In the genomic region with DNA sequence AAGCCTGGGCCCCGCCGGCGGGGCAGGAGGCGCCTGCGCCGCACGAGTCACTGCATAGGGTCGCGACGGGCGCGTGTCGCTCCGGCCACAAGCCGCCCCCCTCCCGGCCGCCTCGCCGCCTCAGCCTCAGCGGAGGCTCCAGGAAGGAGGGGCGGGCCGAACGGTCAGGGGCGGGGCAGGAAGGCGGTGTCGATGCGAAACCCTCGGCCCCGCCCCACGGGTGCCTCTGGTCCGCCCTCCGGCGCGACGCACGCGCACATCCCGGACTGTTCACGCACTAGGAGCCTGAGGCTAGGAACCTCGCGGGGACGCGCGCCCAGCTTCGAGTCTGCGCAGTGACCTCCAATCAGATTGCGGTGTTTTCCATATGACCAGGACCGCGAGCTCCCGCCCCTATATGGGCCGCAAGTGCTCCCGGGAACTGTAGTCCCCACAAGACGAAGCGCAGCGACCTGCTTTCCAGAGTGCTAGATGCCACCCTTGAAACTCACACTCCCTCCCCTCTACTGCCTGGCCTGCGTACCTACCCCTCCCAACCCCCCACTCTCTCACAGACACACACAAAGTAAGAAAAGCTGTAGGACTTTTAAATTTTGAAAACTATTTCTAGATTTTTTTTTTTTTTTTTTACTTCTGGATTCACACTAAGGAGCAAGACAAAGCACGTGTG, we compare ENCODE assay signal across 8 mouse cellular contexts. TPM values are rescaled to one million over a fixed set of nuclear protein-coding genes. Genes with fewer than 3 reads are reported as not detected.
DNase-seq lines count a peak whose midpoint lies in the region; ATAC-seq and TF ChIP-seq lines count a peak whose summit lies in the region.

Ralgapa2 (minus strand) TSS at position 434 of the 670 bp plus-strand sequence.

- peak within 1 kb of the TSS; percentile 76 for H3K4me2 ChIP-seq in hindbrain, embryonic 13.5 days

- H3K9me3 ChIP-seq in hindbrain, embryonic 13.5 days = no peaks in the 10 kb centered on the region

- in situ Hi-C loops in Patski (cut with MboI; ENCODE audit: low pct_unique_long_range_greater_than_20kb) = no loop called here

- H3K4me3 ChIP-seq in hindbrain, embryonic 13.5 days = peak within 1 kb of the TSS; percentile 89

- peak; percentile 93 for DNase-seq in Patski (ENCODE audit: low read depth, low spot score)
- peak; percentile 98 to 99 for DNase-seq in cerebellum, postnatal 14 days
- peak; percentile 98 to 99 for DNase-seq in frontal cortex, postnatal 14 days (ENCODE audit: low spot score in 2 of 2)
- DNase-seq in layer of hippocampus, postnatal 25 days (ENCODE audit: extremely low spot score in 1 of 2, low spot score in 1 of 2) = peak; percentile 88 to 91
- peak; percentile 99 for DNase-seq in lung, postnatal 25 days (ENCODE audit: low spot score)
- peak; percentile 100 for DNase-seq in retina, embryonic 14.5 days (ENCODE audit: low spot score)
- DNase-seq in thymus, postnatal 4 days = peak; percentile 99

- H3K27ac ChIP-seq in hindbrain, embryonic 13.5 days = peak within 1 kb of the TSS; percentile 83

- H3K27me3 ChIP-seq in Patski = peaks cover 7% of the 10 kb centered on the region
- H3K27me3 ChIP-seq in hindbrain, embryonic 13.5 days = no peaks in the 10 kb centered on the region

- TF ChIP-seq CTCF in Patski (IDR thresholded peaks at IDR 0.05) = no peak

- POLR2A ChIA-PET in Patski (lab: Charles Lee) = interaction anchor here (0.7 kb wide), 1 partner anchor 876 kb away, joined by 6 read pairs; no protein-coding TSS in a partner anchor

- H3K36me3 ChIP-seq in hindbrain, embryonic 13.5 days = no peaks in the 10 kb centered on the region

- peak within 1 kb of the TSS; percentile 95 for H3K9ac ChIP-seq in hindbrain, embryonic 13.5 days

- H3K4me1 ChIP-seq in hindbrain, embryonic 13.5 days (replicated peaks) = peaks cover 15% of the 10 kb centered on the region

- CTCF ChIA-PET in Patski (lab: Charles Lee) = no interaction called here

- peak; percentile 98 for ATAC-seq in Patski
- peak; percentile 98 for ATAC-seq in hindbrain, embryonic 13.5 days (ENCODE audit: low FRiP score)

- under 1% methylated on average over 52 of the region's 57 CpGs for WGBS in hindbrain, embryonic 13.5 days

RNA-seq across cellular contexts. Expression of gene Ralgapa2, which starts in this region (rescaled TPM):
- 4.7 TPM for polyA plus RNA-seq in Patski (2021)
- polyA plus RNA-seq in hindbrain, embryonic 13.5 days (2015; fragmentation: Nextera tagmentation; extraction: Ambion mirVana) = 12.7 and 13.2 TPM in 2 replicates
- 10 to 100 TPM; 17.1 to 35.4 TPM for total RNA-seq in layer of hippocampus, postnatal 25 days (2021)

Comparison
In these comparisons a context has a peak if more than half of its experiments do, and no peak if none do; other contexts are left out.
1. Peak in every context shown above with its lines: DNase-seq, ATAC-seq, H3K4me3 ChIP-seq and H3K27ac ChIP-seq.